Mouse (Mus musculus): ENCODE data around the gene Golm1. TPM values are rescaled to one million over a fixed set of nuclear protein-coding genes. Genes with fewer than 3 reads are reported as not detected.

Golm1 gene
- polyA plus RNA-seq, 1 experiment, result not detected

- no peak overlapping the region for H3K27ac ChIP-seq (ENCODE audit: insufficient read depth, low read depth, low read length)
- peaks cover 6% of the 10 kb centered on the region; the same call in 1 of the 2 replicates for H3K4me1 ChIP-seq (ENCODE audit: control insufficient read depth, insufficient read depth, low read length)
- no peak overlapping the region for H3K4me3 ChIP-seq (ENCODE audit: insufficient read depth, low read depth, low read length)
- WGBS, result 94% methylated on average over 2 of the region's 2 CpGs
- TF ChIP-seq POLR2A (IDR thresholded peaks at IDR 0.05; ENCODE audit: insufficient read depth, low read depth, low read length), result no peak
- no peak for TF ChIP-seq CTCF (IDR thresholded peaks at IDR 0.05; ENCODE audit: insufficient read depth, low read depth, low read length)
Observed at GRCm38 (mm10) chr13:59642818-59643217, 32.8 kb downstream of the Golm1 start.

- TF ChIP-seq POLR2A (IDR thresholded peaks at IDR 0.05; ENCODE audit: insufficient read depth, low read depth, low read length) (no peak), CTCF (IDR thresholded peaks at IDR 0.05; ENCODE audit: insufficient read depth, low read depth, low read length) (no peak)
Observed at GRCm38 (mm10) chr13:59640178-59640440, 35.5 kb downstream of the Golm1 start.

DNA sequence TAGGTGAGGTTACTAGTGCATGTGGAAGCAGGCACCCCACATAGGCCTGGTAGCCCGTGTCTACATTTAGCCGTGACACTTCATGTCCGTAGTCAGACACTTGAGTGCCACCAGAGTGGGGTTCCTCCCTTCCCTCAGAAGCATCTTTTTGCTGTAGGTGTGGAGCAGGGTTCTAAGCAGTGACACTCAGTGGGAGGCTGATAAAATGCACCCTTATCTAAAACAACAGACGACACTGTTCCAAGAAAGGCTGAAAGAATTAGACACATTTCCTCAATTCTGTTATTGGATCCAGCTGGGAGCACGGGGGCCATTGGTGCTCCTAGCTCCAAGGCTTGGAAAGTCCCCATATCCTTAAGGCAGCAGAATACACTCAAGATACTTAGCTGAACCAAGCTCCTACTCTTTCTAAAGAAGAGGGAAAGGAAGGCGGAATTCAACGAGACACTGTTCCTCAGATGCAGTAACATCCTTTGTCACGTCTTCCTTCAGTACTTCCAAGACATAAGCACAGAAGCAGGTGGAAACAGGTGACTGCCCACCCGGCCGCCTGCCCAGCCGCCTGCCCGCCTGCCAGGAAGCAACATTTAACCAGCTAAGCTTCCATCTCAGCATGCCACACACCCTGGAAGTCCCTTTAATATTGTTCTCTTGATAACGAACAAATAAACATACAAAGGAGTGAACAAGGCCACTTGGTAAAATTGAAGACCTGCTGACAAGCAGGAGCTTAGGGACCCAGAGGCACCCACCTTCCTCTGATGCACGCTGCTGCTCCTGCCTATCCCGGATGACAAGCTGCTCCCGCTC, 36.0 kb downstream of the Golm1 start:
- WGBS, result 81% methylated on average over 16 of the region's 16 CpGs
- TF ChIP-seq POLR2A (IDR thresholded peaks at IDR 0.05; ENCODE audit: insufficient read depth, low read depth, low read length), result no peak
- TF ChIP-seq CTCF (IDR thresholded peaks at IDR 0.05; ENCODE audit: insufficient read depth, low read depth, low read length), result no peak
- Histone ChIP-seq H3K4me1 (ENCODE audit: control insufficient read depth, insufficient read depth, low read length) (no peaks in the 10 kb centered on the region), H3K4me3 (ENCODE audit: insufficient read depth, low read depth, low read length) (no peak overlapping the region), H3K27ac (ENCODE audit: insufficient read depth, low read depth, low read length) (no peak overlapping the region)

More at GRCm38 (mm10) chr13:59640178-59640440, 35.5 kb downstream of the Golm1 start:
- 89% methylated on average over 6 of the region's 6 CpGs for WGBS
- Histone ChIP-seq H3K4me1 (ENCODE audit: control insufficient read depth, insufficient read depth, low read length) (no peaks in the 10 kb centered on the region), H3K27ac (ENCODE audit: insufficient read depth, low read depth, low read length) (no peak overlapping the region), H3K4me3 (ENCODE audit: insufficient read depth, low read depth, low read length) (no peak overlapping the region)

- Histone ChIP-seq H3K4me1 (ENCODE audit: control insufficient read depth, insufficient read depth, low read length) (no peaks in the 10 kb centered on the region), H3K4me3 (ENCODE audit: insufficient read depth, low read depth, low read length) (no peak overlapping the region), H3K27ac (ENCODE audit: insufficient read depth, low read depth, low read length) (no peak overlapping the region)
- WGBS, result 88% methylated on average over 7 of the region's 7 CpGs
- TF ChIP-seq POLR2A (IDR thresholded peaks at IDR 0.05; ENCODE audit: insufficient read depth, low read depth, low read length), result no peak
- no peak for TF ChIP-seq CTCF (IDR thresholded peaks at IDR 0.05; ENCODE audit: insufficient read depth, low read depth, low read length)
Observed at GRCm38 (mm10) chr13:59637800-59638199, 37.8 kb downstream of the Golm1 start.

DNA sequence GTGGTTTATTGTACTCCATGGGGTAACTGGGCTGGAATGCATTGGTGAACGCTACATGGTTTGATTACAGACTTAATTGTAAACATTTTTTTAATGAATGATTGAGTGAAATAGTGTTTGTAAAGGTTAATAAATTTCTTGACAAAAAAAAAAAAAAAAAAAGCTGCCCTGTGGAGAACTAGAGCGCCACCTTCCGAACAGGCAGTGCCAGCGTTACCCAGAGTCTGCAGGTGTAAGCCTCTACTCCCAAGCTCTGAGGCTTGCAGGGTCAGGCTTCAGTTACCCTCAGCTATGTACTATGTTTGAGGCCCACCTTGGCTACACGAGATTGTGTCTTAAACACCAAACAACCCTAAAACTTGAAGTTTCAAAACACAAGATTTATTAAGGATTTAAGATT, 41.0 kb downstream of the Golm1 start:
- Histone ChIP-seq H3K27ac (ENCODE audit: insufficient read depth, low read depth, low read length) (no peak overlapping the region), H3K4me1 (ENCODE audit: control insufficient read depth, insufficient read depth, low read length) (no peaks in the 10 kb centered on the region), H3K4me3 (ENCODE audit: insufficient read depth, low read depth, low read length) (no peak overlapping the region)
- TF ChIP-seq CTCF (IDR thresholded peaks at IDR 0.05; ENCODE audit: insufficient read depth, low read depth, low read length) (no peak), POLR2A (IDR thresholded peaks at IDR 0.05; ENCODE audit: insufficient read depth, low read depth, low read length) (no peak)
- WGBS, result 82% methylated on average over 5 of the region's 5 CpGs

DNA sequence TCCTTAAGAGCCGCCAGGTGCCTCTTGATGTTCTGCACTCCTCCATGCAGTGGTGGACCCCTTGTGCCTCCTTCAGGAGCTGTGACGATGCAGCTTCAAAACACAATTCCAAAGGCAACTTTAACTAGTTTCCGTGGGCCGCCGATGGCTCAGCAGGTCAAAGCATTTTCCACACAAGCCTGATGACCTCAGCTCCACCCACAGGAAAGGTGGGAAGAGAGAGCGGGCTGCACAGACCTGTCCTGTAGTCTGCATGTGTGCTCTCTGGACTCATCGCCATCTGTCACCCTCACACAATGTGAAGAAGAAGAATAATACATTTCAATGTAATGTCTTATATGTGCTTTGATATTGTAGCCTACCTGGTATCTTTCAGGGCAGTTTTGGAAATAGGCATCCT, 48.9 kb downstream of the Golm1 start:
- Histone ChIP-seq H3K27ac (ENCODE audit: insufficient read depth, low read depth, low read length) (no peak overlapping the region), H3K4me3 (ENCODE audit: insufficient read depth, low read depth, low read length) (no peak overlapping the region), H3K4me1 (ENCODE audit: control insufficient read depth, insufficient read depth, low read length) (no peaks in the 10 kb centered on the region)
- 93% methylated on average over 7 of the region's 7 CpGs for WGBS
- TF ChIP-seq CTCF (IDR thresholded peaks at IDR 0.05; ENCODE audit: insufficient read depth, low read depth, low read length) (no peak), POLR2A (IDR thresholded peaks at IDR 0.05; ENCODE audit: insufficient read depth, low read depth, low read length) (no peak)

DNA sequence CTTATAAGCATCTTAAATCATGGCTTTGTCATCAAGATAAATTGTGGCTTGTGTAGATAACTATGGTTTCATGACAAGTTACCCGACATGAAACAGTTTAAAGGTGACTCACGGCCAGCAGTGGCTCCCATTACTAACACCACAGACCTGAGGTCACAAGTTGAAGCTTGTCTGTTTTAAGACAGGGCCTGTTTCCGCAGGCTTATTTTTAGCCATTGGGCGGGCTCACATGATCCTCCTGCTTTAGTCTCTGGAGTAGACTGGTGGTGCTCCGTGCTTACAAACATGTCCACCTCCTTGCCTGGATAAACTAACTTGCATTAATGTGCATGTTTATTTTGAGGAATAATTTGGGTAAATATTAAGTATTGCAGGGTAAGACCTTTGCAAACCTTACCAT, 50.7 kb downstream of the Golm1 start:
- 60% methylated on average over 5 of the region's 5 CpGs for WGBS
- Histone ChIP-seq H3K27ac (ENCODE audit: insufficient read depth, low read depth, low read length) (no peak overlapping the region), H3K4me3 (ENCODE audit: insufficient read depth, low read depth, low read length) (no peak overlapping the region), H3K4me1 (ENCODE audit: control insufficient read depth, insufficient read depth, low read length) (no peaks in the 10 kb centered on the region)
- TF ChIP-seq POLR2A (IDR thresholded peaks at IDR 0.05; ENCODE audit: insufficient read depth, low read depth, low read length), result no peak
- TF ChIP-seq CTCF (IDR thresholded peaks at IDR 0.05; ENCODE audit: insufficient read depth, low read depth, low read length), result no peak

GRCm38 (mm10) chr13:59624389-59624788, 51.2 kb downstream of the Golm1 start:
- WGBS, result 77% methylated on average over 3 of the region's 3 CpGs
- Histone ChIP-seq H3K4me1 (ENCODE audit: control insufficient read depth, insufficient read depth, low read length) (no peaks in the 10 kb centered on the region), H3K4me3 (ENCODE audit: insufficient read depth, low read depth, low read length) (no peak overlapping the region), H3K27ac (ENCODE audit: insufficient read depth, low read depth, low read length) (no peak overlapping the region)
- TF ChIP-seq POLR2A (IDR thresholded peaks at IDR 0.05; ENCODE audit: insufficient read depth, low read depth, low read length), result no peak

- no peak overlapping the region for H3K27ac ChIP-seq (ENCODE audit: insufficient read depth, low read depth, low read length)
- H3K4me1 ChIP-seq (ENCODE audit: control insufficient read depth, insufficient read depth, low read length), result no peaks in the 10 kb centered on the region
- H3K4me3 ChIP-seq (ENCODE audit: insufficient read depth, low read depth, low read length), result no peak overlapping the region
- 91% methylated on average over 7 of the region's 7 CpGs for WGBS
- TF ChIP-seq CTCF (IDR thresholded peaks at IDR 0.05; ENCODE audit: insufficient read depth, low read depth, low read length) (no peak), POLR2A (IDR thresholded peaks at IDR 0.05; ENCODE audit: insufficient read depth, low read depth, low read length) (no peak)
Observed at GRCm38 (mm10) chr13:59621643-59622489, 53.7 kb downstream of the Golm1 start.

Data from olfactory bulb, adult 2 months (tissue).